Mouse (Mus musculus) limb, embryonic 14.5 days (tissue): Measurements from ENCODE around the gene Kif28. TPM values are rescaled to one million over a fixed set of nuclear protein-coding genes. Genes with fewer than 3 reads are reported as not detected.

ENCODE experiments used
- ATAC-seq: fragments of 200-750 bp; cut with Nextera tagmentation; 2 replicates; pipeline ENCODE4 v1.8.0; 2017; ENCODE audit warnings: low read depth, moderate number of reproducible peaks, moderate TSS enrichment; ENCODE audit not compliant: low FRiP score
- DNase-seq: peaks from one replicate; pipeline ENCODE4 v3.0.0-alpha.2; 2015; ENCODE audit warnings: low spot score
- H3K27ac ChIP-seq: fragments of 300-500 bp; sonication (generic); replicated peaks from 2 replicates; pipeline ENCODE4 v1.5.1; 2014; ENCODE audit warnings: low read depth, mild to moderate bottlenecking, low read length, moderate library complexity, mixed read lengths
- H3K27me3 ChIP-seq: fragments of 300-500 bp; sonication (generic); 2 replicates; pipeline ENCODE4 v1.6.1; 2014; ENCODE audit warnings: low read length, mixed read lengths; ENCODE audit not compliant: control insufficient read depth, insufficient read depth
- H3K36me3 ChIP-seq: fragments of 300-500 bp; sonication (generic); 2 replicates; pipeline ENCODE4 v1.6.1; 2014; ENCODE audit warnings: mild to moderate bottlenecking, low read length, moderate library complexity, mixed read lengths; ENCODE audit not compliant: control insufficient read depth, insufficient read depth
- H3K4me1 ChIP-seq: fragments of 300-500 bp; sonication (generic); 2 replicates; pipeline ENCODE4 v1.6.1; 2014; ENCODE audit warnings: antibody characterized with exemption, low read length, mixed read lengths; ENCODE audit not compliant: control insufficient read depth, insufficient read depth
- H3K4me2 ChIP-seq: fragments of 300-500 bp; sonication (generic); replicated peaks from 2 replicates; pipeline ENCODE4 v1.6.1; 2014; ENCODE audit warnings: low read depth, mild to moderate bottlenecking, low read length, moderate library complexity; ENCODE audit not compliant: severe bottlenecking
- H3K4me3 ChIP-seq: fragments of 300-500 bp; sonication (generic); replicated peaks from 2 replicates; pipeline ENCODE4 v1.5.1; 2014; ENCODE audit warnings: low read length
- H3K9ac ChIP-seq: fragments of 300-500 bp; sonication (generic); 2 replicates; pipeline ENCODE4 v1.6.1; 2014; ENCODE audit warnings: mild to moderate bottlenecking, low read depth, low read length, moderate library complexity; ENCODE audit not compliant: severe bottlenecking
- H3K9me3 ChIP-seq: fragments of 300-500 bp; sonication (generic); 2 replicates; pipeline ENCODE4 v1.6.1; 2016; ENCODE audit warnings: low read length; ENCODE audit not compliant: control insufficient read depth
- POLR2A ChIP-seq: fragments of 200-500 bp; IDR thresholded peaks from 2 replicates; pipeline ENCODE4 v1.8.0; 2012; ENCODE audit warnings: inconsistent platforms, mild to moderate bottlenecking, moderate library complexity, borderline replicate concordance; ENCODE audit not compliant: insufficient read depth, insufficient read length; ENCODE audit errors: extremely low read depth
- WGBS: fragments of 180-500 bp; shearing (Covaris S2); extraction: QIAGEN DNeasy Blood & Tissue Kit; methylation state at CpG from one replicate; pipeline ENCODE4 v1.1.7; 2014; 5-methylcytosine and 5-hydroxymethylcytosine counted together
- polyA plus RNA-seq, 2 experiments: library from polyadenylated mRNA; depleted of rRNA in 1 of 2; stranded (reverse) in 1 of 2; unstranded in 1 of 2; fragments of >200 nt; fragmentation: Nextera tagmentation in 1 of 2; extraction: Ambion mirVana in 1 of 2; gene quantifications; 2 replicates each; pipeline versions ENCODE4 v1.2.1 to v1.2.3; 2012 to 2014

The Kif28 gene
- polyA plus RNA-seq, 2 experiments: 0.06 TPM; not detected in 1

GRCm38 (mm10) chr1:179674355-179674754 lies 70.7 kb downstream of the Kif28 start:
- Histone ChIP-seq H3K9ac (no peak overlapping the region), H3K9me3 (no peaks in the 10 kb centered on the region), H3K27me3 (no peaks in the 10 kb centered on the region), H3K4me2 (no peak overlapping the region), H3K4me1 (peaks cover under 1% of the 10 kb centered on the region; the same call in 1 of the 2 replicates), H3K27ac (no peak overlapping the region), H3K36me3 (peaks cover 63% of the 10 kb centered on the region), H3K4me3 (no peak overlapping the region)
- no peak for ATAC-seq
- 85% methylated on average over 3 of the region's 3 CpGs for WGBS
- no peak for DNase-seq
- TF ChIP-seq POLR2A: no peak

DNA sequence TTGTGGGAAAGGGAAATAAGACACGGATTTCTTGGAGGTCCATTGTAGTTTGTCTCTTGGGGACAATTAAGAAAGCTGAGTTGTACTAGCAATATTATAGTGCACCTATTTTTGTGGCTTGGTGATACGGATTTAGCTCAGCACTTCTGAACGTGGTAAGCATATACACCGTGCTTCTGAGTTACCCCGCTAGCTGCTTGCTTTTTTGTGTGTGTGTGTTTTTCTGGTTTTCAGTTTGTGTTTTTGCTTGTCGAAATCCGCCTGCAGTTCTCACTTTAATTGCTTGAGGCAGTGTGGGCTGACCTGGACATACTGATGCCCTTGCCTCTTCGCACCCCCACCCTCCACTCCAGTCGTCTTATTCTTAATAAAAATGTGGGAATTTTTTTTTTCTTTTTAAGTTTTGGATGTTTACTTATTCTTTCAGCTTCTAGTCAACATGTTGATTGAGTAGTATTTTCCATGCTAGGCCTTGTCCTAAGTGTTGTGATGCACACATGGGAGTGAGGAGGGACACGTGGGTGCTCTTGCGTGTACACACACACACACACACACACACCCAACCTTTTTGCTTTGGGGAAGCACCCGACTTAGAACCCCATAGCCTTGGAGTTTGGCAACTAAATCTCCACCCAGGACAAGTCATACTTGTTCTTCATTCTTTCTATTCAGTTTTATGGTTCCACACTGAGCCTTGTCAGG lies 76.1 kb downstream of the Kif28 start:
- Histone ChIP-seq H3K4me2 (peak overlapping the region; percentile 79), H3K4me1 (peaks cover 5% of the 10 kb centered on the region), H3K36me3 (peaks cover 23% of the 10 kb centered on the region), H3K9ac (peak overlapping the region; percentile 78), H3K9me3 (no peaks in the 10 kb centered on the region), H3K27me3 (no peaks in the 10 kb centered on the region), H3K27ac (peak overlapping the region; percentile 75; the same call in 1 of the 2 replicates), H3K4me3 (peak overlapping the region; percentile 81)
- ATAC-seq: no peak
- no peak for DNase-seq
- WGBS: 20% methylated on average over 12 of the region's 12 CpGs
- TF ChIP-seq POLR2A: no peak

GRCm38 (mm10) chr1:179668013-179668805 lies 76.9 kb downstream of the Kif28 start, which contains the start of gene Sccpdh:
Gene Sccpdh, plus strand, starts transcription at chr1:179668210.
- peak within 1 kb of the TSS; percentile 81 for H3K4me3 ChIP-seq
- under 1% methylated on average over 78 of the region's 84 CpGs for WGBS
- peak; percentile 29; the same call in 1 of the 2 replicates for TF ChIP-seq POLR2A
- no peaks in the 10 kb centered on the region for H3K9me3 ChIP-seq
- peak within 1 kb of the TSS; percentile 79 for H3K4me2 ChIP-seq
- ATAC-seq: peak; percentile 96
- peak; percentile 81 for DNase-seq
- H3K4me1 ChIP-seq: peaks cover 5% of the 10 kb centered on the region
- H3K36me3 ChIP-seq: peaks cover 15% of the 10 kb centered on the region
- H3K27ac ChIP-seq: peak within 1 kb of the TSS; percentile 75
- H3K27me3 ChIP-seq: no peaks in the 10 kb centered on the region
- peak within 1 kb of the TSS; percentile 78 for H3K9ac ChIP-seq

DNA sequence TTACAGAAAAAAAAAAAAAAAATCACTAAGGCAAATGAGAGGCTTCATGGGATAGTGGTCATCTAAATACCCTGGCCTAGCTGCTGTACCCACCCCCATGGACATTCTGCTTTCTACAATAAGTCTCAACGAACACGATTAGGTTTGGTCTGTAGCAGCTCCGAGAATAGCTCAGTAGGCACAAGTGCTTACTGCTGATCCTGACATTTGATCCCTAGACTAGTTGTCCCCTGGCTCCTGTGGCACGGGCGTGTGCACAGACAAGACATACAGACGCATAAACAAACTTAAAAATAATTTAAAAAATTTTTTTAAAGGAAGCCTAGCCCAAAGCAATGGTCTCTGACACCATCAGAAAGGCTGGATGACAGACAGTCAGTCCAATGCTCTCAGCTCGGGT lies 77.6 kb downstream of the Kif28 start:
- TF ChIP-seq POLR2A: no peak
- Histone ChIP-seq H3K36me3 (peaks cover 8% of the 10 kb centered on the region; the same call in 1 of the 2 replicates), H3K27ac (peak overlapping the region; percentile 75), H3K9me3 (no peaks in the 10 kb centered on the region), H3K4me3 (peak overlapping the region; percentile 81), H3K9ac (peak overlapping the region; percentile 78), H3K4me2 (peak overlapping the region; percentile 79), H3K4me1 (peaks cover 5% of the 10 kb centered on the region), H3K27me3 (no peaks in the 10 kb centered on the region)
- ATAC-seq (peak; percentile 10; the same call in 1 of the 2 replicates), DNase-seq (no peak)
- WGBS: 8% methylated on average over 7 of the region's 7 CpGs

- ATAC-seq (no peak), DNase-seq (no peak)
- Histone ChIP-seq H3K4me3 (no peak overlapping the region), H3K36me3 (0 out of 2 replicates have a peak, but pooled peaks cover 4% of the 10 kb centered on the region), H3K4me2 (peak overlapping the region; percentile 79; the same call in 1 of the 2 replicates), H3K27ac (no peak overlapping the region), H3K9ac (no peak overlapping the region), H3K4me1 (peaks cover 5% of the 10 kb centered on the region), H3K27me3 (no peaks in the 10 kb centered on the region), H3K9me3 (no peaks in the 10 kb centered on the region)
- no peak for TF ChIP-seq POLR2A
- 83% methylated on average over 2 of the region's 2 CpGs for WGBS
Measured at GRCm38 (mm10) chr1:179666971-179667370, 78.1 kb downstream of the Kif28 start.
